Mouse (Mus musculus) hindbrain, embryonic 10.5 days (tissue): ENCODE data around the gene Mfn2. TPM values are rescaled to one million over a fixed set of nuclear protein-coding genes. Genes with fewer than 3 reads are reported as not detected.

Experiments used
- DNase-seq: peaks from one replicate; pipeline ENCODE4 v3.0.0-alpha.2; 2017; ENCODE audit warnings: low spot score
- H3K27ac ChIP-seq: fragments of 300-500 bp; sonication (generic); 2 replicates; pipeline ENCODE4 v1.5.1; 2016; ENCODE audit warnings: mild to moderate bottlenecking, moderate library complexity
- H3K27me3 ChIP-seq: fragments of 300-500 bp; sonication (generic); 2 replicates; pipeline ENCODE4 v1.6.1; 2016; ENCODE audit warnings: mild to moderate bottlenecking; ENCODE audit not compliant: poor library complexity, insufficient read depth, severe bottlenecking
- H3K36me3 ChIP-seq: fragments of 300-500 bp; sonication (generic); 2 replicates; pipeline ENCODE4 v1.6.1; 2016; ENCODE audit warnings: mild to moderate bottlenecking, moderate library complexity
- H3K4me1 ChIP-seq: fragments of 300-500 bp; sonication (generic); replicated peaks from 2 replicates; pipeline ENCODE4 v1.6.1; 2016; ENCODE audit warnings: mild to moderate bottlenecking
- H3K4me3 ChIP-seq: fragments of 300-500 bp; sonication (generic); 2 replicates; pipeline ENCODE4 v1.5.1; 2016; ENCODE audit warnings: mild to moderate bottlenecking, moderate library complexity
- H3K9me3 ChIP-seq: fragments of 300-500 bp; sonication (generic); 2 replicates; pipeline ENCODE4 v1.6.1; 2016; ENCODE audit warnings: mild to moderate bottlenecking, moderate library complexity
- WGBS: fragments of 180-500 bp; shearing (Covaris S2); methylation state at CpG from one replicate; pipeline ENCODE4 v1.1.7; 2016; 5-methylcytosine and 5-hydroxymethylcytosine counted together
- polyA plus RNA-seq: library from polyadenylated mRNA; unstranded; fragments of >200 nt; fragmentation: Nextera tagmentation; extraction: Ambion mirVana; gene quantifications from 2 replicates; pipeline ENCODE4 v1.2.1, GENCODE M21; 2016

The Mfn2 gene
- polyA plus RNA-seq, 1 experiment from 2014 or later, result 52.4 TPM

GRCm38 (mm10) chr4:147903601-147904000 lies 903 bp downstream of the Mfn2 start:
- Histone ChIP-seq H3K9me3 (no peaks in the 10 kb centered on the region), H3K4me3 (peak overlapping the region; percentile 92), H3K27me3 (no peaks in the 10 kb centered on the region), H3K27ac (no peak overlapping the region), H3K36me3 (peaks cover 43% of the 10 kb centered on the region), H3K4me1 (peaks cover 13% of the 10 kb centered on the region)
- 85% methylated on average over 3 of the region's 3 CpGs for WGBS
- DNase-seq, result no peak

- peaks cover 13% of the 10 kb centered on the region for H3K4me1 ChIP-seq
- DNase-seq, result no peak
- peak overlapping the region; percentile 92; the same call in 1 of the 2 replicates for H3K4me3 ChIP-seq
- peaks cover 49% of the 10 kb centered on the region for H3K36me3 ChIP-seq
- WGBS, result 89% methylated on average over 12 of the region's 12 CpGs
- H3K9me3 ChIP-seq, result no peaks in the 10 kb centered on the region
- no peaks in the 10 kb centered on the region for H3K27me3 ChIP-seq
- H3K27ac ChIP-seq, result no peak overlapping the region
Observed at GRCm38 (mm10) chr4:147902906-147903500, 1.5 kb downstream of the Mfn2 start.

GRCm38 (mm10) chr4:147900452-147900851 lies 4.1 kb downstream of the Mfn2 start:
- Histone ChIP-seq H3K4me3 (no peak overlapping the region), H3K36me3 (peaks cover 75% of the 10 kb centered on the region), H3K27me3 (no peaks in the 10 kb centered on the region), H3K9me3 (no peaks in the 10 kb centered on the region), H3K27ac (no peak overlapping the region), H3K4me1 (peaks cover 13% of the 10 kb centered on the region)
- 87% methylated on average over 7 of the region's 7 CpGs for WGBS
- no peak for DNase-seq

GRCm38 (mm10) chr4:147897348-147897747 lies 7.2 kb downstream of the Mfn2 start:
- Histone ChIP-seq H3K9me3 (no peaks in the 10 kb centered on the region), H3K27me3 (no peaks in the 10 kb centered on the region), H3K4me3 (no peak overlapping the region), H3K4me1 (no peaks in the 10 kb centered on the region), H3K36me3 (peaks cover 96% of the 10 kb centered on the region), H3K27ac (no peak overlapping the region)
- WGBS, result 90% methylated on average over 3 of the region's 3 CpGs
- no peak for DNase-seq

- Histone ChIP-seq H3K36me3 (peaks cover 96% of the 10 kb centered on the region), H3K27ac (no peak overlapping the region)
- 65% methylated on average over 1 of the region's 1 CpGs for WGBS
Observed at GRCm38 (mm10) chr4:147896411-147896810, 8.1 kb downstream of the Mfn2 start.

GRCm38 (mm10) chr4:147895815-147896330 lies 8.6 kb downstream of the Mfn2 start:
- DNase-seq, result no peak
- H3K4me1 ChIP-seq, result no peaks in the 10 kb centered on the region
- H3K4me3 ChIP-seq, result no peak overlapping the region
- no peaks in the 10 kb centered on the region for H3K9me3 ChIP-seq
- no peaks in the 10 kb centered on the region for H3K27me3 ChIP-seq
- 96% methylated on average over 4 of the region's 4 CpGs for WGBS
- H3K36me3 ChIP-seq, result peaks cover 100% of the 10 kb centered on the region
- no peak overlapping the region for H3K27ac ChIP-seq

More at GRCm38 (mm10) chr4:147896411-147896810, 8.1 kb downstream of the Mfn2 start:
- no peaks in the 10 kb centered on the region for H3K9me3 ChIP-seq
- DNase-seq, result no peak
- no peaks in the 10 kb centered on the region for H3K27me3 ChIP-seq
- H3K4me3 ChIP-seq, result no peak overlapping the region
- H3K4me1 ChIP-seq, result no peaks in the 10 kb centered on the region

- H3K9me3 ChIP-seq, result no peaks in the 10 kb centered on the region
- no peaks in the 10 kb centered on the region for H3K27me3 ChIP-seq
- no peaks in the 10 kb centered on the region for H3K4me1 ChIP-seq
- H3K36me3 ChIP-seq, result peaks cover 95% of the 10 kb centered on the region
- 94% methylated on average over 6 of the region's 6 CpGs for WGBS
- H3K4me3 ChIP-seq, result no peak overlapping the region
- no peak overlapping the region for H3K27ac ChIP-seq
- DNase-seq, result no peak
Observed at GRCm38 (mm10) chr4:147890341-147890740, 14.2 kb downstream of the Mfn2 start.

- no peaks in the 10 kb centered on the region for H3K4me1 ChIP-seq
- no peaks in the 10 kb centered on the region for H3K9me3 ChIP-seq
- DNase-seq, result no peak
- H3K27me3 ChIP-seq, result no peaks in the 10 kb centered on the region
- no peak overlapping the region for H3K4me3 ChIP-seq
- WGBS, result 91% methylated on average over 4 of the region's 4 CpGs
- H3K27ac ChIP-seq, result no peak overlapping the region
- peaks cover 95% of the 10 kb centered on the region for H3K36me3 ChIP-seq
Observed at GRCm38 (mm10) chr4:147888237-147888636, 16.3 kb downstream of the Mfn2 start.

GRCm38 (mm10) chr4:147887277-147887676 lies 17.2 kb downstream of the Mfn2 start:
- DNase-seq, result no peak
- Histone ChIP-seq H3K27me3 (no peaks in the 10 kb centered on the region), H3K4me1 (no peaks in the 10 kb centered on the region), H3K27ac (no peak overlapping the region), H3K4me3 (no peak overlapping the region), H3K9me3 (no peaks in the 10 kb centered on the region), H3K36me3 (peaks cover 95% of the 10 kb centered on the region)
- 97% methylated on average over 7 of the region's 7 CpGs for WGBS

GRCm38 (mm10) chr4:147886158-147886557 lies 18.3 kb downstream of the Mfn2 start:
- Histone ChIP-seq H3K36me3 (peaks cover 95% of the 10 kb centered on the region), H3K27me3 (no peaks in the 10 kb centered on the region), H3K27ac (no peak overlapping the region), H3K4me1 (no peaks in the 10 kb centered on the region), H3K9me3 (no peaks in the 10 kb centered on the region), H3K4me3 (no peak overlapping the region)
- 93% methylated on average over 12 of the region's 12 CpGs for WGBS
- DNase-seq, result no peak

GRCm38 (mm10) chr4:147884138-147884537 lies 20.4 kb downstream of the Mfn2 start:
- H3K9me3 ChIP-seq, result no peaks in the 10 kb centered on the region
- no peak for DNase-seq
- peaks cover 5% of the 10 kb centered on the region; the same call in 1 of the 2 replicates for H3K4me1 ChIP-seq
- H3K4me3 ChIP-seq, result no peak overlapping the region
- H3K27me3 ChIP-seq, result no peaks in the 10 kb centered on the region
- peaks cover 99% of the 10 kb centered on the region for H3K36me3 ChIP-seq
- 89% methylated on average over 3 of the region's 3 CpGs for WGBS
- H3K27ac ChIP-seq, result no peak overlapping the region

- H3K36me3 ChIP-seq, result peaks cover 99% of the 10 kb centered on the region
- H3K4me1 ChIP-seq, result peaks cover 5% of the 10 kb centered on the region; the same call in 1 of the 2 replicates
- no peaks in the 10 kb centered on the region for H3K27me3 ChIP-seq
- H3K4me3 ChIP-seq, result no peak overlapping the region
- H3K27ac ChIP-seq, result no peak overlapping the region
- H3K9me3 ChIP-seq, result no peaks in the 10 kb centered on the region
- 89% methylated on average over 6 of the region's 6 CpGs for WGBS
- no peak for DNase-seq
Observed at GRCm38 (mm10) chr4:147883041-147883440, 21.5 kb downstream of the Mfn2 start.

GRCm38 (mm10) chr4:147881792-147882191 lies 22.7 kb downstream of the Mfn2 start:
- no peaks in the 10 kb centered on the region for H3K9me3 ChIP-seq
- no peak overlapping the region for H3K4me3 ChIP-seq
- DNase-seq, result no peak
- H3K36me3 ChIP-seq, result peaks cover 97% of the 10 kb centered on the region
- WGBS, result 92% methylated on average over 7 of the region's 7 CpGs
- H3K27ac ChIP-seq, result no peak overlapping the region
- H3K27me3 ChIP-seq, result no peaks in the 10 kb centered on the region
- peaks cover 5% of the 10 kb centered on the region; the same call in 1 of the 2 replicates for H3K4me1 ChIP-seq
